Mouse (Mus musculus): ENCODE data around the gene Cemip2. TPM values are rescaled to one million over a fixed set of nuclear protein-coding genes. Genes with fewer than 3 reads are reported as not detected.
A peak's percentile ranks its signal among the peaks of the same experiment; 100 is the strongest.

Gene Cemip2
- polyA plus RNA-seq, 1 experiment from 2014 or later = 52.2 TPM

DNA sequence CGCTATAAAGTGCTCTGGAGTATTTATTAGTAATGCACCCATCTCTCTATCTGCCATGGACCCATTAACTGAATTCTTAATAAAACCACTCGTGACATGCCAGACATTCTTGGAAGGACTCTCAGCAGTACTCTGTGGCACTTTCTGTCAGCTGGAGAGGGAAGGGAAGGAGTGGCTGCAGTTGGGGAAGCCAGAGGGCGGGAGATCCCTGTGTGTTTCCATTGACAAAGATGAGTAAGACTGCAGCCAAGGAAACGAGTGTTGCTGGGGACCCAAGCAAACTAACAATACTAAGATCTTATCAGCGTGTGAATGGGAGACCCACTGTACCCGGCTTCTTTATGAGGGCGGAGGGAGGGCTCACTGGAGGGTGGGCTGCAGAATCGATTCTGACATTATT is 2.5 kb downstream of the Cemip2 start:
- Histone ChIP-seq H3K9me3 (replicated peaks; ENCODE audit: control insufficient read depth, low read length) (no peaks in the 10 kb centered on the region), H3K27ac (replicated peaks; ENCODE audit: low read depth, low read length) (no peak overlapping the region), H3K4me2 (ENCODE audit: low read depth, low read length) (peak overlapping the region; percentile 72), H3K4me1 (ENCODE audit: control insufficient read depth, insufficient read depth, low read length) (peaks cover 8% of the 10 kb centered on the region; the same call in 1 of the 2 replicates), H3K36me3 (replicated peaks; ENCODE audit: control insufficient read depth, insufficient read depth, low read depth, low read length) (no peaks in the 10 kb centered on the region), H3K9ac (replicated peaks; ENCODE audit: low read length) (peak overlapping the region; percentile 34; the same call in 1 of the 2 replicates), H3K4me3 (ENCODE audit: low read depth, low read length) (peak overlapping the region; percentile 76), H3K27me3 (ENCODE audit: control insufficient read depth, insufficient read depth, low read length) (no peaks in the 10 kb centered on the region)
- DNase-seq (ENCODE audit: low spot score) = no peak
- whole genome bisulfite sequencing = 47% methylated on average over 8 of the region's 8 CpGs
- ATAC-seq (replicated peaks; ENCODE audit: insufficient number of reproducible peaks, low FRiP score, low TSS enrichment, low read depth) = no peak

DNA sequence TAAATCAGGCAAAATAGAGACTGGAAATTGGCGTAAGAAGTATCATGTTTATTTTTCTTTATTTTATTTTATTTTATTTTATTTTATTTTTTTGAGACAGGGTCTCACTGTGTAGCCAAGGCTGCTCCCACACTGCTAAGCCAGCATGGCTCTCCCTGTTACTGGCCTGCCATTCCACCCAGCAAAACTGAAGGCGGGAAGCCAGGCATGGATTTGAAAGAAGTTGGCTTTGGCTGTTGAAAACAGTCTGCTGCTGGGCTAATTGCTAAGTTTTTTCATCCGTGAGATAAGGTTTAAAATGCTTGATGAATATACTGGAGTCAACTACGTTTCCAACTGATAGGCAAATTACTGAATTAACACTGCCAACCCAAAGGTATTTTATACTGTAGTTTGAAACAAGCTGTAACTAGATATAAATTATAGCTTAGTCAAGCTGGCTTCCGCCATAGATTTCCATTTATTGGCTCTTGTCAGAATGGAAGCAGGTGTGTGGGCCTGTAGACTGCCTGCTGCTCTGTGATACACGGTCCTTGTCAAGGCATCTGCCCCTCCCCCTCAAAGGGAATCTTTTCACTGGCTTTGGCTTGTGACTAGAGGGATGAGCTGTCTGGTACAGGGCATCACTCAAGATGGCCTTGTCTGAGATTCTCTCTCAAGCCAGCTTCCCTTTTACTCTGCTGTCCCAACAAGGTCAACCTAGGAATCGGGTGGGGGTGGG is 3.1 kb downstream of the Cemip2 start:
- Histone ChIP-seq H3K4me1 (ENCODE audit: control insufficient read depth, insufficient read depth, low read length) (peaks cover 8% of the 10 kb centered on the region; the same call in 1 of the 2 replicates), H3K27me3 (ENCODE audit: control insufficient read depth, insufficient read depth, low read length) (no peaks in the 10 kb centered on the region), H3K4me2 (ENCODE audit: low read depth, low read length) (peak overlapping the region; percentile 72; the same call in 1 of the 2 replicates), H3K4me3 (ENCODE audit: low read depth, low read length) (peak overlapping the region; percentile 76; the same call in 1 of the 2 replicates), H3K9me3 (replicated peaks; ENCODE audit: control insufficient read depth, low read length) (no peaks in the 10 kb centered on the region), H3K36me3 (replicated peaks; ENCODE audit: control insufficient read depth, insufficient read depth, low read depth, low read length) (no peaks in the 10 kb centered on the region), H3K9ac (replicated peaks; ENCODE audit: low read length) (no peak overlapping the region), H3K27ac (replicated peaks; ENCODE audit: low read depth, low read length) (0 out of 2 replicates have a peak overlapping the region, but pooled peaks have one; percentile 8)
- peak; percentile 49 for DNase-seq (ENCODE audit: low spot score)
- 43% methylated on average over 7 of the region's 7 CpGs for WGBS
- ATAC-seq (replicated peaks; ENCODE audit: insufficient number of reproducible peaks, low FRiP score, low TSS enrichment, low read depth) = no peak

DNA sequence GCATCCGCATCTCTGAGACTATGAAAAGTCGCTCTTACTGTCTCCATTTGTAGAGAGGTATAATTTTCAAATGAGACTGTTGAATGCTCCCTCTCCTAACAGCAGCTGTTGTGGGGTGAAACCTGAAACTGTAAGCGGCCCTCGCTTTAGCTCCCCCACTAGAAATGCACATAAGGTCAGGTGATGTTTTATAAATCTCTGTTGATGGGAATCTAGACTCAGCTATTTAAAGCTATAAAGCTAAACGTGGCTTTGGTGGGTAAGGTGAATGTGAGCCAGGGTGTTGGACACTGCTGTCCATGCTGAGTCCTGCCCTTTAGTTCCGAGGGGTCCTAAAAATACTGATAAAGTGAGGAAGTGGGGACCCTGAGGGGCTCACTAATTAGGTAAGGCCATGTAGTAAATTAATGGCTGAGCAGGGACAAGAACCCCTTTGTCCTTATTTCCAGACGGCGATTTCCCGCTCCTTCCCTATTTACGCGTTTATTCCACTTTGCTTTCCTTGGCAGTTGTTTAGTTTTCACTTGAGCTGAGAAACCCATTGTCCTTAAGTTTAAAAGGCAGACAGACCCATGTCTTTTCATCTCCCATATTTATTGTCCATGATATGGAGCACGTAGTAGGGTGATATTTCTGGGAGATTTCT is 3.8 kb downstream of the Cemip2 start:
- no peak for DNase-seq (ENCODE audit: low spot score)
- no peaks in the 10 kb centered on the region for H3K27me3 ChIP-seq (ENCODE audit: control insufficient read depth, insufficient read depth, low read length)
- no peaks in the 10 kb centered on the region for H3K9me3 ChIP-seq (replicated peaks; ENCODE audit: control insufficient read depth, low read length)
- ATAC-seq (replicated peaks; ENCODE audit: insufficient number of reproducible peaks, low FRiP score, low TSS enrichment, low read depth) = no peak
- 25% methylated on average over 12 of the region's 12 CpGs for WGBS
- H3K4me1 ChIP-seq (ENCODE audit: control insufficient read depth, insufficient read depth, low read length) = peaks cover 8% of the 10 kb centered on the region; the same call in 1 of the 2 replicates
- H3K27ac ChIP-seq (replicated peaks; ENCODE audit: low read depth, low read length) = no peak overlapping the region
- no peak overlapping the region for H3K4me3 ChIP-seq (ENCODE audit: low read depth, low read length)
- H3K4me2 ChIP-seq (ENCODE audit: low read depth, low read length) = peak overlapping the region; percentile 33
- H3K36me3 ChIP-seq (replicated peaks; ENCODE audit: control insufficient read depth, insufficient read depth, low read depth, low read length) = no peaks in the 10 kb centered on the region
- no peak overlapping the region for H3K9ac ChIP-seq (replicated peaks; ENCODE audit: low read length)

DNA sequence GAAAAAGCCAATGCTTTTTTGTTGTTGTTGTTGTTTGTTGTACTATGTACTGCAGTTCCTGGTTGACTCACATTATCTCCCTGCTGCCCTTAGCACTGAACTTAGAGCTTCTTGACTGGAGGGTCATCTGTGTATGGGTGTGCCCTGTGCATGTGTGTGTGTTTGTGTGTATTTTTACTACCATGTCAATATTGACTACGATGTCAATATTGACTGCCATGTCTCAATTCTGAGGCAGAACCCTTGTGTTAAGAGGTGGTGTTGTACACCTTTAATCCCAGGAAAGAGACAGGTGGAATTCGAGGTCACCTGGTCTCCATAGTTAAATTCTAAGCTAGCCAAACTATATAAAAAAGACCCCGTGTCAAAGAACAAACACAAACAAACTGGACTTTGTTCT is 5.6 kb downstream of the Cemip2 start:
- WGBS = 71% methylated on average over 3 of the region's 3 CpGs
- Histone ChIP-seq H3K27me3 (ENCODE audit: control insufficient read depth, insufficient read depth, low read length) (no peaks in the 10 kb centered on the region), H3K4me3 (ENCODE audit: low read depth, low read length) (no peak overlapping the region), H3K27ac (replicated peaks; ENCODE audit: low read depth, low read length) (no peak overlapping the region), H3K4me2 (ENCODE audit: low read depth, low read length) (no peak overlapping the region), H3K4me1 (ENCODE audit: control insufficient read depth, insufficient read depth, low read length) (peaks cover 8% of the 10 kb centered on the region; the same call in 1 of the 2 replicates), H3K36me3 (replicated peaks; ENCODE audit: control insufficient read depth, insufficient read depth, low read depth, low read length) (no peaks in the 10 kb centered on the region), H3K9ac (replicated peaks; ENCODE audit: low read length) (no peak overlapping the region), H3K9me3 (replicated peaks; ENCODE audit: control insufficient read depth, low read length) (no peaks in the 10 kb centered on the region)
- DNase-seq (ENCODE audit: low spot score) (no peak), ATAC-seq (replicated peaks; ENCODE audit: insufficient number of reproducible peaks, low FRiP score, low TSS enrichment, low read depth) (no peak)

DNA sequence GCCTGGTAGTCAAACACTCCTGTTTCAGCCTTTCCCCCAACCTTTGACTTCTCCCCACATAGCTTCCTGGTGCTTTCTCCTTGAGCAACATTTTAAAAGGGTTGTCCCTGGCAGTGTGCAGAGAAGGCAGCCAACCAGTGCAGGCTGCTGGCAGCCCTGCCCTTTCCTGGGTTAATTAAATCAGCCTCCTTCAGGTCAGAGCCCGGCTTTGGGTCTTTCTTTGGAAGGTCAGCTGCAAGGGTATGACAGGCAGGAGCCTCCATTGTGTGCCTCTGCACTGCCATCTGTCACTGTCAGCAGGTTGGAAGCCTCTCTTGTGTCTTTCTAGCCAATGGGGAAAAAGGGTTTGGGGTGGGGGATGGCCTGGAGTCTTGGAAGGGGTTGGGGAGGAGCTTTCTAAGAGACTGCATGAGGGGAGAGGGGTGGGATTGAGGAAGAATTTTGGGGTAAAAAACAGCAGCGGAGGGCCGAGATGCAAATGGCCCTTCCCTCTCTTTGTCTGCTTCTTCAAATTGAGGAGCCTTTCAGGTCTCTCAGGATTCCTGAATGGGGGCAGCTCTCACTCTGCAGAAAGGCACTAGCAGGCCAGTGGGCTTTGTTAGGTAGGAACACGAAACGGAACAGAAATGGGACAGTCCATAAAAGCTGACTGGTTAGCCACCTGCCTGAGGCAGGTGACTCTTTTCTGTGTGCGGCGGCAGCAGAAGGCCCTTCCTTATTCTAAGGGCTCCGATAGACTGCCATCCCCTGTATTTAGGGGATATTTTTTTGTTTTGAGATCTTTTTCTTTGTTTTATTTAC is 6.4 kb downstream of the Cemip2 start:
- 18% methylated on average over 8 of the region's 8 CpGs for WGBS
- Histone ChIP-seq H3K9me3 (replicated peaks; ENCODE audit: control insufficient read depth, low read length) (no peaks in the 10 kb centered on the region), H3K27ac (replicated peaks; ENCODE audit: low read depth, low read length) (peak overlapping the region; percentile 79), H3K4me2 (ENCODE audit: low read depth, low read length) (0 out of 2 replicates have a peak overlapping the region, but pooled peaks have one; percentile 3), H3K4me3 (ENCODE audit: low read depth, low read length) (no peak overlapping the region), H3K27me3 (ENCODE audit: control insufficient read depth, insufficient read depth, low read length) (no peaks in the 10 kb centered on the region), H3K36me3 (replicated peaks; ENCODE audit: control insufficient read depth, insufficient read depth, low read depth, low read length) (no peaks in the 10 kb centered on the region), H3K9ac (replicated peaks; ENCODE audit: low read length) (peak overlapping the region; percentile 41; the same call in 1 of the 2 replicates), H3K4me1 (ENCODE audit: control insufficient read depth, insufficient read depth, low read length) (peaks cover 6% of the 10 kb centered on the region; the same call in 1 of the 2 replicates)
- ATAC-seq (replicated peaks; ENCODE audit: insufficient number of reproducible peaks, low FRiP score, low TSS enrichment, low read depth) (peak; percentile 85), DNase-seq (ENCODE audit: low spot score) (peak; percentile 66)

DNA sequence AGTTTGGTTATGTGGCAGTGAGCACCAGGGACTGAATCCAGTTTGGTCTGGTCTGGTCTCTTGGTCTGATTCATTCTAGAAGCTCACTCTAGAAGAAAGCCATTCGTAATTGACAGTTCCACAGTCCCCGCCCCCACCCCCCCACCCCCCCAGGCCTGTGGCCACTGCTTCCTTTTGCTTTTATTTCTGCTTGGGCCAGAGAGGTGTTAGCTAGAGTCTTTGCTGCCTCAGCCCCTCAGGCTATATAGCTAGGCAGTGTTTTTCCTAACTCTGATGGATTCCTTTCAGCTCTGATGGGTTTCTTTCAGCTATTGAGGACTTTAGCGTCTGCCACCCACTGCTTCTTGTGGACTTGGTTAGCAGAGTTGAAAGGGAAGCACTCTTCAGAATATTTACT is 7.0 kb downstream of the Cemip2 start:
- peak overlapping the region; percentile 79 for H3K27ac ChIP-seq (replicated peaks; ENCODE audit: low read depth, low read length)
- 0 out of 2 replicates have a peak overlapping the region, but pooled peaks have one; percentile 41 for H3K9ac ChIP-seq (replicated peaks; ENCODE audit: low read length)
- no peak overlapping the region for H3K4me3 ChIP-seq (ENCODE audit: low read depth, low read length)
- no peaks in the 10 kb centered on the region for H3K27me3 ChIP-seq (ENCODE audit: control insufficient read depth, insufficient read depth, low read length)
- H3K36me3 ChIP-seq (replicated peaks; ENCODE audit: control insufficient read depth, insufficient read depth, low read depth, low read length) = no peaks in the 10 kb centered on the region
- peaks cover 3% of the 10 kb centered on the region; the same call in 1 of the 2 replicates for H3K4me1 ChIP-seq (ENCODE audit: control insufficient read depth, insufficient read depth, low read length)
- DNase-seq (ENCODE audit: low spot score) (no peak), ATAC-seq (replicated peaks; ENCODE audit: insufficient number of reproducible peaks, low FRiP score, low TSS enrichment, low read depth) (no peak)
- 0 out of 2 replicates have a peak overlapping the region, but pooled peaks have one; percentile 3 for H3K4me2 ChIP-seq (ENCODE audit: low read depth, low read length)
- no peaks in the 10 kb centered on the region for H3K9me3 ChIP-seq (replicated peaks; ENCODE audit: control insufficient read depth, low read length)
- 11% methylated on average over 3 of the region's 3 CpGs for WGBS

DNA sequence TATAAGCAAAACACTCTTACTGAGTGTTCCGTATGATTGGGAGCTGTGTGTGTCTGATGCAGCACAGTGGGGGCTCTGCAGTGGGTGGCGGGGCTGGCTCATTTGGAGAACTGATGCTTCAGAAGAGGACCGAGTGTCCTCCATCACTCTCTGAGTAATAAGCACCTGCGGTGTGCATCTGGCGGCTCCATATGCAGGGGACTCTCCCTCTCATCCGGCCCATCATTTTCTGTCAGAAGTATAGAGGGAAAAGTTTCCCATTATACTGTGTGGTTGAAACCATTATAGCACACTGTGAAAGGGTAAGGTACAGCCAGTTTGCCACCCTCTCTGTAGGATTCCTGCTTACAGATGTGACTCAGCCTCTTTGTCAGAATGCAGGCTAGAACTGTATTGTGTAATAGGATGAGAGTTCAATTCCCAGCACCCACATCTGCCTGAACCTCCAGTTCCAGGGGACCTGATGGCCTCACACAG is 8.9 kb downstream of the Cemip2 start:
- Histone ChIP-seq H3K27me3 (ENCODE audit: control insufficient read depth, insufficient read depth, low read length) (no peaks in the 10 kb centered on the region), H3K36me3 (replicated peaks; ENCODE audit: control insufficient read depth, insufficient read depth, low read depth, low read length) (no peaks in the 10 kb centered on the region), H3K4me2 (ENCODE audit: low read depth, low read length) (no peak overlapping the region), H3K4me1 (ENCODE audit: control insufficient read depth, insufficient read depth, low read length) (no peaks in the 10 kb centered on the region), H3K9me3 (replicated peaks; ENCODE audit: control insufficient read depth, low read length) (no peaks in the 10 kb centered on the region), H3K4me3 (ENCODE audit: low read depth, low read length) (no peak overlapping the region), H3K9ac (replicated peaks; ENCODE audit: low read length) (no peak overlapping the region), H3K27ac (replicated peaks; ENCODE audit: low read depth, low read length) (no peak overlapping the region)
- no peak for DNase-seq (ENCODE audit: low spot score)
- ATAC-seq (replicated peaks; ENCODE audit: insufficient number of reproducible peaks, low FRiP score, low TSS enrichment, low read depth) = no peak
- WGBS = 76% methylated on average over 6 of the region's 6 CpGs

All from embryonic facial prominence, embryonic 11.5 days (tissue).